Mouse (Mus musculus): ENCODE results near the gene Xrcc6.
A peak's percentile ranks its signal among the peaks of the same experiment; 100 is the strongest.

GRCm38 (mm10) chr15:81952310-81952709 is 35.3 kb upstream of the Xrcc6 start:
- TF ChIP-seq CTCF (IDR thresholded peaks at IDR 0.05) (peak; percentile 2; the same call in 1 of the 2 replicates), EP300 (IDR thresholded peaks at IDR 0.05) (no peak)

Measured in lung, postnatal 0 days (tissue).